Mouse (Mus musculus): ENCODE measurements around the gene Rpl36al. TPM values are rescaled to one million over a fixed set of nuclear protein-coding genes. Genes with fewer than 3 reads are reported as not detected.
A peak's percentile ranks its signal among the peaks of the same experiment; 100 is the strongest.

The Rpl36al gene
- polyA plus RNA-seq, 1 experiment from 2014 or later, result 543 TPM

DNA sequence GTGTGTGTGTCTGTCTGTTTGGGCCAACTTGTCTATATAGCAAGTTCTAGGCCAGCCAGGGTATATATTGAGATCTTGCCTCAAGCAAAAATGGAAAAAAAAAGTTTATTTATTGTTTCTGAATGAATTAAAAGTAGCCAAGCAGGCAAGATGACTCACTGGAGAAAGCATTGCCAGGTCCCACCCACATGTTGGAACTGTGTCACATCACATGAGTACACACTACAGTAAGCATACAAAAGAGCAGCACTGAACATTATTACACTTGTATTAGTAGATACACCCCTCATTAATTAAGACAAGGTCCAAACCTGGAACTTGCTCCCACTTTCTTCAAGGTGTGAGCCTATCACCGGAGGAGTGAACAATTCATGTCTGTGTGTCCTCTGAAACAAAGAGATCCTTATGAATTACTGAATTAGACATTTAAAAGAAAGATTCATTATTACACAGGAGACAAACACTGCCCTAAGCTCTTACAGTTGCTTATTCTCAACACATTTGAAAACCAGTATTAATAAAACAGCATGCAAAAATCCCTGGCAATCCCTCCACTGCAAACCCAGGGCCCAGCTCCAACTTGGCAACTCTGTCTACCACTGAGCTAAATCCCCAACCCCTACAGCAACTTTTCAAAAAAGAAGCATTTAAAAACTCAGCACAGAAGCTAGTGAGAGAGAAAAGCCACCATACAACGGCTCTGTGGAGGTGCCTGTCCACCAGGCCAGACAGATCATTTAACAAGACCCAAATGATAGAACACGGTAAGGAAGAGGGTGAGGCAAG is 31.3 kb upstream of the Rpl36al start:
- no peaks in the 10 kb centered on the region for H3K9me3 ChIP-seq (ENCODE audit: low read length)
- no peaks in the 10 kb centered on the region for H3K27me3 ChIP-seq (ENCODE audit: insufficient read depth, low read length)
- H3K27ac ChIP-seq (ENCODE audit: low read depth), result no peak overlapping the region
- ATAC-seq (no peak), DNase-seq (no peak)
- no peak overlapping the region for H3K4me3 ChIP-seq (ENCODE audit: low read depth, low read length)
- no peaks in the 10 kb centered on the region for H3K4me1 ChIP-seq (ENCODE audit: insufficient read depth)
- no peak overlapping the region for H3K4me2 ChIP-seq (ENCODE audit: low read depth, low read length)
- no peak overlapping the region for H3K9ac ChIP-seq (replicated peaks)
- WGBS (ENCODE audit: insufficient replicate concordance), result 83% methylated on average over 3 of the region's 3 CpGs
- peaks cover 45% of the 10 kb centered on the region for H3K36me3 ChIP-seq (replicated peaks; ENCODE audit: insufficient read depth, low read length)
- no peak for TF ChIP-seq CTCF (IDR thresholded peaks at IDR 0.05; ENCODE audit: low read depth)
- no peak for TF ChIP-seq EP300 (IDR thresholded peaks at IDR 0.05; ENCODE audit: low read depth)

DNA sequence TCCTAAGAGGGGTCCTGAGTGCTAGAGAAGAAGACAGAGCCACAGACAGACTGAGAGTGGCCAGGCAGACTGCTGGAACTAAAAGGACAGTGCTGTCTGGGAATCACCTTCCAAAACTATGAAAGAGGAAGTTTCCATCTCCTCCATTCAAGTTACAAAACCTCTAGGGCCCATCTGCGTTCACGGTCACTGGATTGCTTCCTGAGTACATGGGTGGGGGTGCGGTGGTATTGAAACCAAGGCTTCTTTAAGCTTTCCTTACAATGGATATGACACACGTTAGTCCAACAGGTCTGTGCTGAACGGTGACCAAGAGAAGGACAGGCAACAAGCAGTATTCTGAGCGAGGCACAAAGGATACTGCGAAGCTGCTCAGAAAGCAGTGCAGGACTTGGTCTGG is 30.5 kb upstream of the Rpl36al start:
- Histone ChIP-seq H3K9me3 (ENCODE audit: low read length) (no peaks in the 10 kb centered on the region), H3K36me3 (replicated peaks; ENCODE audit: insufficient read depth, low read length) (peaks cover 45% of the 10 kb centered on the region), H3K4me1 (ENCODE audit: insufficient read depth) (no peaks in the 10 kb centered on the region), H3K27me3 (ENCODE audit: insufficient read depth, low read length) (no peaks in the 10 kb centered on the region), H3K4me3 (ENCODE audit: low read depth, low read length) (no peak overlapping the region), H3K4me2 (ENCODE audit: low read depth, low read length) (no peak overlapping the region), H3K9ac (replicated peaks) (no peak overlapping the region), H3K27ac (ENCODE audit: low read depth) (no peak overlapping the region)
- ATAC-seq, result no peak
- 78% methylated on average over 7 of the region's 7 CpGs for WGBS (ENCODE audit: insufficient replicate concordance)
- DNase-seq, result no peak
- TF ChIP-seq EP300 (IDR thresholded peaks at IDR 0.05; ENCODE audit: low read depth) (no peak), CTCF (IDR thresholded peaks at IDR 0.05; ENCODE audit: low read depth) (no peak)

DNA sequence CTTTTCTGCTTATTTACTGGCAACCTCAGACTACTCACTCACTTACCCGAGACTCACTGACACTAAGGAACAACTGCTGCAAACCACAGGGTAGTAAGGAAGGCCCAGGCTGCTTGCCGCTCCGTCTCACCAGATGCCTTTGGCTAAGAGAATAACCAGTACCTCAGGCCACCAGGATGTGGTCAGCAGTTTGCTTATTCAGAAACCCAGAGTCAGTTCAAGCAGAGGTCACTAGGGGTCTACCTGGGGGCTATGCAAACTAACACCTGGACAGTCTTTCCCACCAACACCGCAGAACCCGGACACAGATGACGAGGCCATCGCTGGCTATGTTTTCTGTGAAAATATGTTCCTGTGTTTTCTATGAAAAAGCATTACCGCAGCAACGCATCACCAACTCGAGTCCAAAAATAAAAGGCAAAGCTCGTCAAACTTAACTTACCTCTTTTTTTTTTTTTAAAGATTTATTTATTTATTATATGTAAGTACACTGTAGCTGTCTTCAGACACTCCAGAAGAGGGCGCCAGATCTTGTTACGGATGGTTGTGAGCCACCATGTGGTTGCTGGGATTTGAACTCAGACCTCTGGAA is 29.4 kb upstream of the Rpl36al start:
- TF ChIP-seq CTCF (IDR thresholded peaks at IDR 0.05; ENCODE audit: low read depth), result 0 out of 2 replicates have a peak, but pooled peaks have one; percentile 1
- no peak for TF ChIP-seq EP300 (IDR thresholded peaks at IDR 0.05; ENCODE audit: low read depth)
- Histone ChIP-seq H3K4me3 (ENCODE audit: low read depth, low read length) (no peak overlapping the region), H3K4me1 (ENCODE audit: insufficient read depth) (no peaks in the 10 kb centered on the region), H3K36me3 (replicated peaks; ENCODE audit: insufficient read depth, low read length) (peaks cover 41% of the 10 kb centered on the region), H3K9me3 (ENCODE audit: low read length) (no peaks in the 10 kb centered on the region), H3K9ac (replicated peaks) (no peak overlapping the region), H3K27ac (ENCODE audit: low read depth) (no peak overlapping the region), H3K27me3 (ENCODE audit: insufficient read depth, low read length) (no peaks in the 10 kb centered on the region), H3K4me2 (ENCODE audit: low read depth, low read length) (no peak overlapping the region)
- ATAC-seq (no peak), DNase-seq (no peak)
- 90% methylated on average over 13 of the region's 13 CpGs for WGBS (ENCODE audit: insufficient replicate concordance)

DNA sequence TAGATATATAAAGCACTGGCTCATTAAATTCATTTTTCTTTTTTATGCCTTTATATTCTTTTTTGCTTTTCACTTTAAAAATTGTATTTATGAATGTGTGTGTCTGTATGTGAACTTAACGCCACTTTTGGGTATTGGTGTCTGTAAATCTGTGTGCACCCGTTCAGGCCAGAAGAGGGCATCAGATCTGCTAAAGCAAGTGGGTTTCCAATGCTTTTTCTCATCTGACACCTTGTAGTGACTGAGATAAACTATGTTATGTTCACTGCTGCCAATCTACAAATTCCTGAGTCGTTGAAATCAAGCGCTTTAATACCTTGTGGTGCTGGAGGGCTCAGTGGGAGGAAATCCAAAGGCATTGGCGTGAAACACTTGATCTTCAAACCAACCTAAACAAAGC is 27.2 kb upstream of the Rpl36al start:
- H3K36me3 ChIP-seq (replicated peaks; ENCODE audit: insufficient read depth, low read length), result peaks cover 33% of the 10 kb centered on the region
- WGBS (ENCODE audit: insufficient replicate concordance), result 78% methylated on average over 5 of the region's 5 CpGs
- no peaks in the 10 kb centered on the region for H3K9me3 ChIP-seq (ENCODE audit: low read length)
- no peak overlapping the region for H3K4me2 ChIP-seq (ENCODE audit: low read depth, low read length)
- H3K27me3 ChIP-seq (ENCODE audit: insufficient read depth, low read length), result no peaks in the 10 kb centered on the region
- no peak overlapping the region for H3K9ac ChIP-seq (replicated peaks)
- no peaks in the 10 kb centered on the region for H3K4me1 ChIP-seq (ENCODE audit: insufficient read depth)
- no peak for ATAC-seq
- DNase-seq, result no peak
- no peak overlapping the region for H3K4me3 ChIP-seq (ENCODE audit: low read depth, low read length)
- peak; percentile 52 for TF ChIP-seq CTCF (IDR thresholded peaks at IDR 0.05; ENCODE audit: low read depth)
- TF ChIP-seq EP300 (IDR thresholded peaks at IDR 0.05; ENCODE audit: low read depth), result no peak
- no peak overlapping the region for H3K27ac ChIP-seq (ENCODE audit: low read depth)

DNA sequence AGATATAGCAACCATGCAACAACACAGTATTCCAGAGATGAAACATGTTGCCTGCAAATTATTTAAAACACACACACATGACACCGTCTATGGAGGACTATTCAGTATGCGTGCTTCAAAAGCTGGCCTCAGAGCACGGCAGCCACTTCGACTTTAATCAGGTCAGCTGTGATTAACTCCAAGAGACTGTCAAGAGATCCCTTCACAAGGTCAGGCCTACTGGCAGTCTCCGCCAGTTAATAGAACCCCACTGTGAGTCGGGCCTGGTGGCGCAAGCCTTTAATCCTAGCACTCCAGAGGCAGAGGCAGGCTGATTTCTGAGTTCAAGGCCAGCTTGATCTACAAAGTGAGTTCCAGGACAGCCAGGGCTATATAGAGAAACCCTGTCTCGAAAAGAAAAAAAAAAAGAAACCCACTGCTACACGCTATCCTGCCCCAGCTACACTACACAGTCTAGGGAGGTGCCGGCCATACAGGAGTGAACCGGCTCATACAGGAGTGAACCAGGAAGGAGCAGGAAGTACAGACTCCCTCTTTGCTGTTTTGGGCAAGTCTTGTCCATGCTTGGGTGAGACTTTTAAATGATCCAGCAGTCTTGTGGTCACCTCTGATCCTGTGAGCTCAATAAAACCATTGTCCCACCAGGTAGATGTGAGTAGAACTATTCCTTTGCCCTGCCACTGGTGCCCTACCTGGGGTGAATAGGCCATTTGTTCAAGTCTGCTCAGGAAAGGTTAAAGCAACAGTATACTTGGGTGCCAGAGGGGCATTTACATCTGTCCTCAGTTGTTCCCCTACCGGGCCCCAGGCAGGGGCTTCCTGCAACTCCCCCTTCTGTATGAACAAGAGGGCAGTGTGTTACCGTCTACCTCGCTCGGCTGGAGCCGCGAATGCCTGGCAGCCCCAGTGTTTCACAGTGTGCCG is 26.4 kb upstream of the Rpl36al start:
- no peak for DNase-seq
- Histone ChIP-seq H3K9ac (replicated peaks) (no peak overlapping the region), H3K27me3 (ENCODE audit: insufficient read depth, low read length) (no peaks in the 10 kb centered on the region), H3K4me3 (ENCODE audit: low read depth, low read length) (no peak overlapping the region), H3K4me2 (ENCODE audit: low read depth, low read length) (no peak overlapping the region), H3K27ac (ENCODE audit: low read depth) (no peak overlapping the region), H3K4me1 (ENCODE audit: insufficient read depth) (no peaks in the 10 kb centered on the region), H3K9me3 (ENCODE audit: low read length) (no peaks in the 10 kb centered on the region), H3K36me3 (replicated peaks; ENCODE audit: insufficient read depth, low read length) (peaks cover 33% of the 10 kb centered on the region)
- WGBS (ENCODE audit: insufficient replicate concordance), result 90% methylated on average over 18 of the region's 18 CpGs
- TF ChIP-seq EP300 (IDR thresholded peaks at IDR 0.05; ENCODE audit: low read depth) (no peak), CTCF (IDR thresholded peaks at IDR 0.05; ENCODE audit: low read depth) (no peak)
- no peak for ATAC-seq

DNA sequence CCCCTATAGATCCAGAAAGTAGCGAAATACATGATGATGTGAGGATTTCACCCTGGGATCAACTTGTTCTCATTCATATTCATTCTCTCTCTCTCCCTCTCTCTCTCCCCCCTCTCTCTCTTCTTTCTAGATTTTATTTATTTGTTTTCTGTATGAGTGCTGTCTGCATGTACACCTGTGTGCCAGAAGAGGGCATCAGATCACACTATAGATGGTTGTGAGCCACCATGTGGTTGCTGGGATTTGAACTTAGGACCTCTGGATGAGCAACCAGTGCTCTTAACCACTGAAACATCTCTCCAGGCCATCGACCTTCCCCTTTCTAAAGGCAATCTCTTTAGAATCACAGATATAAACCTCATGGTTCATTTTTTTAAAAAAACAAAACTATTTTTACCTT is 24.6 kb upstream of the Rpl36al start:
- DNase-seq (no peak), ATAC-seq (no peak)
- Histone ChIP-seq H3K27me3 (ENCODE audit: insufficient read depth, low read length) (no peaks in the 10 kb centered on the region), H3K4me3 (ENCODE audit: low read depth, low read length) (no peak overlapping the region), H3K36me3 (replicated peaks; ENCODE audit: insufficient read depth, low read length) (peaks cover 29% of the 10 kb centered on the region), H3K4me2 (ENCODE audit: low read depth, low read length) (no peak overlapping the region), H3K27ac (ENCODE audit: low read depth) (no peak overlapping the region), H3K9me3 (ENCODE audit: low read length) (no peaks in the 10 kb centered on the region), H3K4me1 (ENCODE audit: insufficient read depth) (no peaks in the 10 kb centered on the region), H3K9ac (replicated peaks) (no peak overlapping the region)
- 87% methylated on average over 2 of the region's 2 CpGs for WGBS (ENCODE audit: insufficient replicate concordance)
- peak; percentile 50 for TF ChIP-seq CTCF (IDR thresholded peaks at IDR 0.05; ENCODE audit: low read depth)
- no peak for TF ChIP-seq EP300 (IDR thresholded peaks at IDR 0.05; ENCODE audit: low read depth)
